Mouse (Mus musculus) brain, embryonic 14.5 days (tissue): ENCODE results near the gene Dmpk.

Experiments used
- CTCF ChIP-seq: fragments of 200-500 bp; IDR thresholded peaks from 2 replicates; pipeline ENCODE4 v1.5.1; 2012; ENCODE audit warnings: inconsistent platforms, mild to moderate bottlenecking, moderate library complexity, borderline replicate concordance; ENCODE audit not compliant: insufficient read depth, insufficient read length; ENCODE audit errors: extremely low read depth
- POLR2A ChIP-seq: fragments of 200-500 bp; IDR thresholded peaks from 2 replicates; pipeline ENCODE4 v1.6.1; 2012; ENCODE audit warnings: mild to moderate bottlenecking, inconsistent platforms, borderline replicate concordance; ENCODE audit not compliant: poor library complexity, insufficient read depth, insufficient read length, severe bottlenecking; ENCODE audit errors: extremely low read depth

DNA sequence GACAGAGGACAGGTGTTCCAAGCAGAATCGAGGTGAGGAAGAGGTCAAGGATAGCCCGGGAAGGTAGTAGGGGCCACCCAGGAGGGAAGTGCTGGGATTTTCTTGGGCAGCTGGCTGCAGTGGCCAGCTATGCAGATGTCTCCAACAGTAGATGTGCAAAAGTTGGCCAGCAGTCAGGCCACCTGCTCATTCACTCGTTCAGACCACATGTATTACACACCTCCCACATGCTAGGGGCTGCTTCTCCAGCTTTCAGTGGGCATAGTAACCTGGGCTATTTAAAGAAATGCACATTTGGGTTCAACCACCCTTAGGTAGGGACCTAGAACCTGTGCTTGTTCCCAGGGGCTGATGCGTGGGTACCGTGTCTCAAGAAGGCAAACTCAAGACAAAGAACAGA lies 44.1 kb downstream of the Dmpk start:
- no peak for TF ChIP-seq POLR2A
- TF ChIP-seq CTCF = no peak
